8 mouse cellular contexts compared by ENCODE assay signal in the genomic region with DNA sequence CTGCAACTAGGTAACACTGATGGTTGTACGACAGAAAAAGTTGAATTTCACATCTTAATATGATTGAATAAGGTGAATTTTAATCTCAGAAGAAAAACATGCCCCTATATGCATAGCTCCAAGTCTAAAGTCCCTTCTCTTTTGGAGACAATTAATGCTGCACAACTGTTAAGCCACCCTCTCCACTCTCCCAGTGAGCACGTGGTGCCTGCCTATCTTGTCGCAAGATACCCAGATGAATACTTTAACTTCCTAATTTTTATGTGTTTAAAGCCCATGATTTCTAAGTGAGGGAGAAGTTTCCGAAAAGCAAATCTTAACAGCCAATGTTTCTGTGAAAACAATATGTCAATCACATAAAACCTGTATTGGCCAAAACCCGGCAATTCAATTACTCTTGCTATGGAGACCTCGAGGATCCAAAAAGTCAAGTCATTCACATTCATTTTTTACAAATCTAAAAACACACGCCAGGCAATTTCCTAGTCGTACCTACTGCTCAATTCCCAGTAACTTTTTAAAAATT. TPM values are rescaled to one million over a fixed set of nuclear protein-coding genes. Genes with fewer than 3 reads are reported as not detected.
DNase-seq lines count a peak whose midpoint lies in the region; ATAC-seq and TF ChIP-seq lines count a peak whose summit lies in the region.

No protein-coding gene starts in this region.

- no peaks in the 10 kb centered on the region for H3K27me3 ChIP-seq in embryonic facial prominence, embryonic 12.5 days
- no peaks in the 10 kb centered on the region for H3K27me3 ChIP-seq in limb, embryonic 10.5 days (ENCODE audit: low read depth, poor library complexity, severe bottlenecking)
- no peaks in the 10 kb centered on the region for H3K27me3 ChIP-seq in neural tube, embryonic 14.5 days (ENCODE audit: control insufficient read depth, insufficient read depth, low read length)

- peaks cover 9% of the 10 kb centered on the region for H3K4me1 ChIP-seq in embryonic facial prominence, embryonic 12.5 days
- peaks cover 10% of the 10 kb centered on the region for H3K4me1 ChIP-seq in limb, embryonic 10.5 days
- H3K4me1 ChIP-seq in neural tube, embryonic 14.5 days (ENCODE audit: control insufficient read depth, insufficient read depth, low read length), result peaks cover 18% of the 10 kb centered on the region

- peaks cover 13% of the 10 kb centered on the region for H3K36me3 ChIP-seq in embryonic facial prominence, embryonic 12.5 days
- H3K36me3 ChIP-seq in limb, embryonic 10.5 days, result peaks cover 25% of the 10 kb centered on the region
- peaks cover 11% of the 10 kb centered on the region for H3K36me3 ChIP-seq in neural tube, embryonic 14.5 days (ENCODE audit: control insufficient read depth, insufficient read depth, low read length)

- H3K4me3 ChIP-seq in layer of hippocampus, adult 2 months, result peak overlapping the region; percentile 91
- H3K4me3 ChIP-seq in embryonic facial prominence, embryonic 12.5 days, result peak overlapping the region; percentile 66
- H3K4me3 ChIP-seq in limb, embryonic 10.5 days, result peak overlapping the region; percentile 95
- peak overlapping the region; percentile 84 for H3K4me3 ChIP-seq in neural tube, embryonic 14.5 days (ENCODE audit: low read depth, low read length)

- peak overlapping the region; percentile 79 for H3K9ac ChIP-seq in embryonic facial prominence, embryonic 12.5 days
- peak overlapping the region; percentile 90 for H3K9ac ChIP-seq in neural tube, embryonic 14.5 days (replicated peaks; ENCODE audit: low read depth, low read length)

- ATAC-seq in embryonic facial prominence, embryonic 12.5 days (ENCODE audit: insufficient number of reproducible peaks, insufficient read depth, low FRiP score, low TSS enrichment), result no peak
- no peak for ATAC-seq in neural tube, embryonic 14.5 days (ENCODE audit: low read depth)

- H3K9me3 ChIP-seq in embryonic facial prominence, embryonic 12.5 days, result no peaks in the 10 kb centered on the region
- H3K9me3 ChIP-seq in limb, embryonic 10.5 days (replicated peaks), result no peaks in the 10 kb centered on the region
- H3K9me3 ChIP-seq in neural tube, embryonic 14.5 days (ENCODE audit: control insufficient read depth, low read length), result no peaks in the 10 kb centered on the region

- no peak for DNase-seq in layer of hippocampus, adult 2 months (ENCODE audit: low spot score in 2 of 2)
- no peak for DNase-seq in layer of hippocampus, adult 18-20 months (ENCODE audit: low spot score in 2 of 2)
- no peak for DNase-seq in limb, embryonic 10.5 days (ENCODE audit: low spot score)
- DNase-seq in spleen, postnatal 10 days (ENCODE audit: low spot score in 2 of 2), result no peak
- DNase-seq in adrenal gland, adult (ENCODE audit: inconsistent age in 2 of 2, low spot score in 1 of 2), result no peak
- no peak for DNase-seq in urinary bladder, postnatal 25 days (ENCODE audit: low spot score)

- peak overlapping the region; percentile 99 for H3K27ac ChIP-seq in layer of hippocampus, adult 2 months
- peak overlapping the region; percentile 99; the same call in 1 of the 2 replicates for H3K27ac ChIP-seq in embryonic facial prominence, embryonic 12.5 days
- H3K27ac ChIP-seq in limb, embryonic 10.5 days, result peak overlapping the region; percentile 97
- H3K27ac ChIP-seq in neural tube, embryonic 14.5 days (ENCODE audit: low read depth, low read length), result peak overlapping the region; percentile 100; the same call in 1 of the 2 replicates

- WGBS in embryonic facial prominence, embryonic 12.5 days, result 2% methylated on average over 8 of the region's 8 CpGs
- 2% methylated on average over 8 of the region's 8 CpGs for WGBS in limb, embryonic 10.5 days
- 2% methylated on average over 8 of the region's 8 CpGs for WGBS in neural tube, embryonic 14.5 days

- peak overlapping the region; percentile 58 for H3K4me2 ChIP-seq in embryonic facial prominence, embryonic 12.5 days (replicated peaks)
- peak overlapping the region; percentile 87 for H3K4me2 ChIP-seq in neural tube, embryonic 14.5 days (ENCODE audit: low read depth, low read length)

- TF ChIP-seq CTCF in layer of hippocampus, adult 2 months (conservative IDR thresholded peaks at IDR 0.05), result no peak

RNA-seq across cellular contexts. Expression of a gene that starts 1.0 kb away (rescaled TPM):
- 10 to 100 TPM; 88.7 to 91.3 TPM for total RNA-seq in layer of hippocampus, adult 2 months (2021)
- total RNA-seq in layer of hippocampus, adult 18-20 months (2021), result 10 to 100 TPM; 88.5 to 95.7 TPM
- 228 and 234 TPM in 2 replicates for polyA plus RNA-seq in embryonic facial prominence, embryonic 12.5 days (2016; fragmentation: Nextera tagmentation; extraction: Ambion mirVana)
- polyA plus RNA-seq in limb, embryonic 10.5 days (2016; fragmentation: Nextera tagmentation; extraction: Ambion mirVana), result 312 and 387 TPM in 2 replicates
- polyA plus RNA-seq in neural tube, embryonic 14.5 days (2014; fragmentation: Nextera tagmentation; extraction: Ambion mirVana), result 248 and 280 TPM in 2 replicates

RNA-seq across cellular contexts. Expression of a gene that starts 16.6 kb away (rescaled TPM):
- total RNA-seq in layer of hippocampus, adult 2 months (2021), result 10 to 100 TPM; 61.7 to 65.0 TPM
- total RNA-seq in layer of hippocampus, adult 18-20 months (2021), result 10 to 100 TPM; 68.8 to 73.8 TPM
- polyA plus RNA-seq in embryonic facial prominence, embryonic 12.5 days (2016; fragmentation: Nextera tagmentation; extraction: Ambion mirVana), result 232 and 233 TPM in 2 replicates
- 223 and 226 TPM in 2 replicates for polyA plus RNA-seq in limb, embryonic 10.5 days (2016; fragmentation: Nextera tagmentation; extraction: Ambion mirVana)
- polyA plus RNA-seq in neural tube, embryonic 14.5 days (2014; fragmentation: Nextera tagmentation; extraction: Ambion mirVana), result 118 and 138 TPM in 2 replicates

RNA-seq across cellular contexts. Expression of a gene that starts 58.3 kb away (rescaled TPM):
- total RNA-seq in layer of hippocampus, adult 2 months (2021), result under 1 TPM in 1 of 2 experiments, not detected in 1; 0.10 TPM
- under 1 TPM in 1 of 2 experiments, not detected in 1; 0.08 TPM for total RNA-seq in layer of hippocampus, adult 18-20 months (2021)
- polyA plus RNA-seq in embryonic facial prominence, embryonic 12.5 days (2016; fragmentation: Nextera tagmentation; extraction: Ambion mirVana), result 1.3 and 1.7 TPM in 2 replicates
- polyA plus RNA-seq in limb, embryonic 10.5 days (2016; fragmentation: Nextera tagmentation; extraction: Ambion mirVana), result not detected in 2 replicates
- polyA plus RNA-seq in neural tube, embryonic 14.5 days (2014; fragmentation: Nextera tagmentation; extraction: Ambion mirVana), result 0.10 and 0.19 TPM in 2 replicates
